Mouse (Mus musculus) kidney, embryonic 14.5 days (tissue): ENCODE measurements at regions not wholly inside any gene's neighbourhood (a gene's known extent, or its start where the extent isn't known, plus 50 kb on each side); places are given as distances from the start of the nearest gene placed in this dataset.

ENCODE experiments used
- ATAC-seq: fragments of 200-750 bp; cut with Nextera tagmentation; 2 replicates; pipeline ENCODE4 v1.8.0; 2017; ENCODE audit warnings: moderate number of reproducible peaks, mild to moderate bottlenecking, moderate TSS enrichment, moderate library complexity; ENCODE audit not compliant: low FRiP score, low TSS enrichment
- H3K27ac ChIP-seq: fragments of 300-500 bp; sonication (generic); 2 replicates; pipeline ENCODE4 v1.5.1; 2014; ENCODE audit warnings: low read depth, mild to moderate bottlenecking, low read length, moderate library complexity, mixed read lengths
- H3K27me3 ChIP-seq: fragments of 300-500 bp; sonication (generic); 2 replicates; pipeline ENCODE4 v1.6.1; 2014; ENCODE audit warnings: mild to moderate bottlenecking, low read length; ENCODE audit not compliant: control insufficient read depth, insufficient read depth
- H3K36me3 ChIP-seq: fragments of 300-500 bp; sonication (generic); 2 replicates; pipeline ENCODE4 v1.6.1; 2014; ENCODE audit warnings: low read length, mixed read lengths; ENCODE audit not compliant: control insufficient read depth, insufficient read depth
- H3K4me1 ChIP-seq: fragments of 300-500 bp; sonication (generic); 2 replicates; pipeline ENCODE4 v1.6.1; 2014; ENCODE audit warnings: low read length, mixed read lengths; ENCODE audit not compliant: control insufficient read depth, insufficient read depth
- H3K4me2 ChIP-seq: fragments of 300-500 bp; sonication (generic); replicated peaks from 2 replicates; pipeline ENCODE4 v1.6.1; 2014; ENCODE audit warnings: low read depth, mild to moderate bottlenecking, low read length
- H3K4me3 ChIP-seq: fragments of 300-500 bp; sonication (generic); 2 replicates; pipeline ENCODE4 v1.5.1; 2014; ENCODE audit warnings: mild to moderate bottlenecking, low read length
- H3K9ac ChIP-seq: fragments of 300-500 bp; sonication (generic); 2 replicates; pipeline ENCODE4 v1.6.1; 2014; ENCODE audit warnings: low read depth, mild to moderate bottlenecking, low read length, moderate library complexity
- H3K9me3 ChIP-seq: fragments of 300-500 bp; sonication (generic); 2 replicates; pipeline ENCODE4 v1.6.1; 2016; ENCODE audit warnings: low read length; ENCODE audit not compliant: control insufficient read depth
- WGBS: fragments of 180-500 bp; shearing (Covaris S2); extraction: QIAGEN DNeasy Blood & Tissue Kit; methylation state at CpG from one replicate; pipeline ENCODE4 v1.1.7; 2014; 5-methylcytosine and 5-hydroxymethylcytosine counted together

GRCm38 (mm10) chr9:49905703-49906102 is 107.0 kb upstream of the Ncam1 start:
- Histone ChIP-seq H3K36me3 (no peaks in the 10 kb centered on the region), H3K27ac (no peak overlapping the region), H3K9ac (no peak overlapping the region), H3K27me3 (no peaks in the 10 kb centered on the region), H3K4me1 (0 out of 2 replicates have a peak, but pooled peaks cover 6% of the 10 kb centered on the region), H3K4me3 (no peak overlapping the region), H3K9me3 (no peaks in the 10 kb centered on the region), H3K4me2 (no peak overlapping the region)
- WGBS, result 89% methylated on average over 4 of the region's 4 CpGs
- no peak for ATAC-seq

GRCm38 (mm10) chr9:49898947-49899346 is 100.2 kb upstream of the Ncam1 start:
- H3K36me3 ChIP-seq, result no peaks in the 10 kb centered on the region
- no peaks in the 10 kb centered on the region; the same call in 1 of the 2 replicates for H3K27me3 ChIP-seq
- H3K27ac ChIP-seq, result no peak overlapping the region
- H3K4me3 ChIP-seq, result no peak overlapping the region
- no peak overlapping the region for H3K4me2 ChIP-seq
- WGBS, result 86% methylated on average over 5 of the region's 5 CpGs
- ATAC-seq, result no peak
- no peaks in the 10 kb centered on the region for H3K9me3 ChIP-seq
- no peak overlapping the region for H3K9ac ChIP-seq
- H3K4me1 ChIP-seq, result no peaks in the 10 kb centered on the region

- Histone ChIP-seq H3K36me3 (no peaks in the 10 kb centered on the region), H3K4me3 (no peak overlapping the region), H3K9me3 (no peaks in the 10 kb centered on the region), H3K27me3 (no peaks in the 10 kb centered on the region), H3K4me1 (peaks cover 3% of the 10 kb centered on the region; the same call in 1 of the 2 replicates), H3K9ac (no peak overlapping the region), H3K4me2 (no peak overlapping the region), H3K27ac (no peak overlapping the region)
- ATAC-seq, result no peak
- 77% methylated on average over 12 of the region's 12 CpGs for WGBS
Measured at GRCm38 (mm10) chr9:49884516-49885343, 86.0 kb upstream of the Ncam1 start.

- H3K9me3 ChIP-seq, result no peaks in the 10 kb centered on the region
- ATAC-seq, result peak; percentile 71; the same call in 1 of the 2 replicates
- H3K27me3 ChIP-seq, result no peaks in the 10 kb centered on the region
- H3K9ac ChIP-seq, result no peak overlapping the region
- no peaks in the 10 kb centered on the region for H3K36me3 ChIP-seq
- no peak overlapping the region for H3K4me2 ChIP-seq
- H3K4me1 ChIP-seq, result peaks cover 5% of the 10 kb centered on the region; the same call in 1 of the 2 replicates
- no peak overlapping the region for H3K4me3 ChIP-seq
- no peak overlapping the region for H3K27ac ChIP-seq
- WGBS, result 3% methylated on average over 3 of the region's 3 CpGs
Measured at GRCm38 (mm10) chr9:49879361-49880128, 80.8 kb upstream of the Ncam1 start.

- Histone ChIP-seq H3K4me2 (no peak overlapping the region), H3K4me1 (peaks cover 11% of the 10 kb centered on the region), H3K4me3 (no peak overlapping the region), H3K27ac (no peak overlapping the region), H3K27me3 (no peaks in the 10 kb centered on the region), H3K9ac (no peak overlapping the region), H3K36me3 (no peaks in the 10 kb centered on the region), H3K9me3 (no peaks in the 10 kb centered on the region)
- no peak for ATAC-seq
- WGBS, result 80% methylated on average over 2 of the region's 2 CpGs
Measured at GRCm38 (mm10) chr9:49874881-49875280, 76.2 kb upstream of the Ncam1 start.

GRCm38 (mm10) chr9:49873550-49873949 is 74.8 kb upstream of the Ncam1 start:
- H3K27ac ChIP-seq, result peak overlapping the region; percentile 62; the same call in 1 of the 2 replicates

GRCm38 (mm10) chr9:49851522-49851921 is 52.8 kb upstream of the Ncam1 start:
- no peak overlapping the region for H3K4me3 ChIP-seq

More at GRCm38 (mm10) chr9:49873550-49873949, 74.8 kb upstream of the Ncam1 start:
- H3K4me1 ChIP-seq, result peaks cover 9% of the 10 kb centered on the region
- H3K4me3 ChIP-seq, result peak overlapping the region; percentile 22
- no peaks in the 10 kb centered on the region for H3K36me3 ChIP-seq
- H3K27me3 ChIP-seq, result no peaks in the 10 kb centered on the region
- peak overlapping the region; percentile 45; the same call in 1 of the 2 replicates for H3K9ac ChIP-seq
- ATAC-seq, result peak; percentile 94
- H3K9me3 ChIP-seq, result no peaks in the 10 kb centered on the region
- WGBS, result 6% methylated on average over 3 of the region's 3 CpGs
- H3K4me2 ChIP-seq, result peak overlapping the region; percentile 35

GRCm38 (mm10) chr9:49849442-49849841 is 50.7 kb upstream of the Ncam1 start:
- H3K9me3 ChIP-seq, result no peaks in the 10 kb centered on the region
- no peak overlapping the region for H3K4me3 ChIP-seq
- ATAC-seq, result peak; percentile 64; the same call in 1 of the 2 replicates
- H3K36me3 ChIP-seq, result no peaks in the 10 kb centered on the region
- H3K27me3 ChIP-seq, result no peaks in the 10 kb centered on the region
- peak overlapping the region; percentile 82 for H3K27ac ChIP-seq
- peaks cover 17% of the 10 kb centered on the region; the same call in 1 of the 2 replicates for H3K4me1 ChIP-seq
- WGBS, result 20% methylated on average over 2 of the region's 2 CpGs
- H3K9ac ChIP-seq, result peak overlapping the region; percentile 37; the same call in 1 of the 2 replicates
- H3K4me2 ChIP-seq, result no peak overlapping the region

More at GRCm38 (mm10) chr9:49851522-49851921, 52.8 kb upstream of the Ncam1 start:
- no peaks in the 10 kb centered on the region for H3K9me3 ChIP-seq
- no peak for ATAC-seq
- H3K9ac ChIP-seq, result no peak overlapping the region
- peaks cover 17% of the 10 kb centered on the region; the same call in 1 of the 2 replicates for H3K4me1 ChIP-seq
- no peak overlapping the region for H3K4me2 ChIP-seq
- WGBS, result 90% methylated on average over 3 of the region's 3 CpGs
- H3K27ac ChIP-seq, result no peak overlapping the region
- H3K27me3 ChIP-seq, result no peaks in the 10 kb centered on the region
- no peaks in the 10 kb centered on the region for H3K36me3 ChIP-seq
